Mouse (Mus musculus): ENCODE data around the gene Slc39a5. TPM values are rescaled to one million over a fixed set of nuclear protein-coding genes. Genes with fewer than 3 reads are reported as not detected.

The Slc39a5 gene
- total RNA-seq, 2 experiments from 2014 or later = not detected

Other genes starting within 250 kb of the Slc39a5 start
- 1.9 and 5.0 TPM in 2 replicates for gene Rbms2, start 220.9 kb downstream of the Slc39a5 start, total RNA-seq (2015; ENCODE audit: low replicate concordance)
- gene Rbms2, start 220.9 kb downstream of the Slc39a5 start, total RNA-seq (2017; ENCODE audit: low replicate concordance) = 0.51 and 6.8 TPM in 2 replicates
- 3.8 TPM in 2 replicates for gene Gls2, start 206.8 kb downstream of the Slc39a5 start, total RNA-seq (2015; ENCODE audit: low replicate concordance)
- gene Gls2, start 206.8 kb downstream of the Slc39a5 start, total RNA-seq (2017; ENCODE audit: low replicate concordance) = 0.60 and 0.84 TPM in 2 replicates
- gene Spryd4, start 189.4 kb downstream of the Slc39a5 start, total RNA-seq (2015; ENCODE audit: low replicate concordance) = 6.3 and 6.7 TPM in 2 replicates
- gene Spryd4, start 189.4 kb downstream of the Slc39a5 start, total RNA-seq (2017; ENCODE audit: low replicate concordance) = 1.4 and 3.1 TPM in 2 replicates
- not detected in 2 replicates for gene Mip, start 175.4 kb downstream of the Slc39a5 start, total RNA-seq (2015; ENCODE audit: low replicate concordance)
- gene Mip, start 175.4 kb downstream of the Slc39a5 start, total RNA-seq (2017; ENCODE audit: low replicate concordance) = 0.84 and 0.85 TPM in 2 replicates
- 4.0 and 6.3 TPM in 2 replicates for gene Timeless, start 169.2 kb downstream of the Slc39a5 start, total RNA-seq (2015; ENCODE audit: low replicate concordance)
- gene Timeless, start 169.2 kb downstream of the Slc39a5 start, total RNA-seq (2017; ENCODE audit: low replicate concordance) = 39.4 and 44.5 TPM in 2 replicates
- 1.7 TPM in 1 of 2 replicates, not detected in the other for gene Apon, start 147.1 kb downstream of the Slc39a5 start, total RNA-seq (2015; ENCODE audit: low replicate concordance)
- 1.5 TPM in 1 of 2 replicates, not detected in the other for gene Apon, start 147.1 kb downstream of the Slc39a5 start, total RNA-seq (2017; ENCODE audit: low replicate concordance)
- gene Apof, start 132.6 kb downstream of the Slc39a5 start, total RNA-seq (2015; ENCODE audit: low replicate concordance) = not detected in 2 replicates
- gene Apof, start 132.6 kb downstream of the Slc39a5 start, total RNA-seq (2017; ENCODE audit: low replicate concordance) = not detected in 2 replicates
- 14.8 and 25.1 TPM in 2 replicates for gene Stat2, start 130.7 kb downstream of the Slc39a5 start, total RNA-seq (2015; ENCODE audit: low replicate concordance)
- gene Stat2, start 130.7 kb downstream of the Slc39a5 start, total RNA-seq (2017; ENCODE audit: low replicate concordance) = 16.0 and 25.2 TPM in 2 replicates
- gene Il23a, start 102.5 kb downstream of the Slc39a5 start, total RNA-seq (2015; ENCODE audit: low replicate concordance) = not detected in 2 replicates
- not detected in 2 replicates for gene Il23a, start 102.5 kb downstream of the Slc39a5 start, total RNA-seq (2017; ENCODE audit: low replicate concordance)
- gene Pan2, start 97.9 kb downstream of the Slc39a5 start, total RNA-seq (2015; ENCODE audit: low replicate concordance) = 7.9 and 8.8 TPM in 2 replicates
- 7.5 and 8.9 TPM in 2 replicates for gene Pan2, start 97.9 kb downstream of the Slc39a5 start, total RNA-seq (2017; ENCODE audit: low replicate concordance)
- gene Cnpy2, start 78.8 kb downstream of the Slc39a5 start, total RNA-seq (2015; ENCODE audit: low replicate concordance) = 30.7 and 48.6 TPM in 2 replicates
- 15.5 and 38.3 TPM in 2 replicates for gene Cnpy2, start 78.8 kb downstream of the Slc39a5 start, total RNA-seq (2017; ENCODE audit: low replicate concordance)
- gene Cs, start 63.5 kb downstream of the Slc39a5 start, total RNA-seq (2015; ENCODE audit: low replicate concordance) = 60.5 and 67.5 TPM in 2 replicates
- gene Cs, start 63.5 kb downstream of the Slc39a5 start, total RNA-seq (2017; ENCODE audit: low replicate concordance) = 26.2 and 30.6 TPM in 2 replicates
- gene Coq10a, start 32.2 kb downstream of the Slc39a5 start, total RNA-seq (2015; ENCODE audit: low replicate concordance) = 1.9 and 5.6 TPM in 2 replicates
- 2.8 and 3.2 TPM in 2 replicates for gene Coq10a, start 32.2 kb downstream of the Slc39a5 start, total RNA-seq (2017; ENCODE audit: low replicate concordance)
- gene Ankrd52, start 24.1 kb downstream of the Slc39a5 start, total RNA-seq (2015; ENCODE audit: low replicate concordance) = 7.7 and 30.0 TPM in 2 replicates
- gene Ankrd52, start 24.1 kb downstream of the Slc39a5 start, total RNA-seq (2017; ENCODE audit: low replicate concordance) = 2.9 and 3.5 TPM in 2 replicates
- 11.1 and 20.1 TPM in 2 replicates for gene Nabp2, start 10.3 kb upstream of the Slc39a5 start, total RNA-seq (2015; ENCODE audit: low replicate concordance)
- gene Nabp2, start 10.3 kb upstream of the Slc39a5 start, total RNA-seq (2017; ENCODE audit: low replicate concordance) = 7.4 and 15.2 TPM in 2 replicates
- gene Rnf41, start 10.4 kb upstream of the Slc39a5 start, total RNA-seq (2015; ENCODE audit: low replicate concordance) = 2.9 and 4.6 TPM in 2 replicates
- gene Rnf41, start 10.4 kb upstream of the Slc39a5 start, total RNA-seq (2017; ENCODE audit: low replicate concordance) = 2.9 and 3.3 TPM in 2 replicates
- 22.1 and 31.6 TPM in 2 replicates for gene Smarcc2, start 58.0 kb upstream of the Slc39a5 start, total RNA-seq (2015; ENCODE audit: low replicate concordance)
- gene Smarcc2, start 58.0 kb upstream of the Slc39a5 start, total RNA-seq (2017; ENCODE audit: low replicate concordance) = 29.0 and 34.7 TPM in 2 replicates
- 410 and 475 TPM in 2 replicates for gene Myl6, start 92.9 kb upstream of the Slc39a5 start, total RNA-seq (2015; ENCODE audit: low replicate concordance)
- 558 TPM in 2 replicates for gene Myl6, start 92.9 kb upstream of the Slc39a5 start, total RNA-seq (2017; ENCODE audit: low replicate concordance)
- 5.4 TPM in 1 of 2 replicates, not detected in the other for gene Myl6b, start 97.5 kb upstream of the Slc39a5 start, total RNA-seq (2015; ENCODE audit: low replicate concordance)
- 0.85 TPM in 1 of 2 replicates, not detected in the other for gene Myl6b, start 97.5 kb upstream of the Slc39a5 start, total RNA-seq (2017; ENCODE audit: low replicate concordance)
- gene Esyt1, start 124.6 kb upstream of the Slc39a5 start, total RNA-seq (2015; ENCODE audit: low replicate concordance) = 15.2 and 16.9 TPM in 2 replicates
- 24.8 and 27.9 TPM in 2 replicates for gene Esyt1, start 124.6 kb upstream of the Slc39a5 start, total RNA-seq (2017; ENCODE audit: low replicate concordance)
- 0.19 and 0.63 TPM in 2 replicates for gene Zc3h10, start 146.5 kb upstream of the Slc39a5 start, total RNA-seq (2015; ENCODE audit: low replicate concordance)
- gene Zc3h10, start 146.5 kb upstream of the Slc39a5 start, total RNA-seq (2017; ENCODE audit: low replicate concordance) = 2.8 and 3.2 TPM in 2 replicates
- 936 and 1,095 TPM in 2 replicates for gene Rpl41, start 148.1 kb upstream of the Slc39a5 start, total RNA-seq (2015; ENCODE audit: low replicate concordance)
- 729 and 801 TPM in 2 replicates for gene Rpl41, start 148.1 kb upstream of the Slc39a5 start, total RNA-seq (2017; ENCODE audit: low replicate concordance)
- gene Pa2g4, start 164.8 kb upstream of the Slc39a5 start, total RNA-seq (2015; ENCODE audit: low replicate concordance) = 71.3 and 75.2 TPM in 2 replicates
- gene Pa2g4, start 164.8 kb upstream of the Slc39a5 start, total RNA-seq (2017; ENCODE audit: low replicate concordance) = 42.9 and 67.5 TPM in 2 replicates
- 0.63 TPM in 1 of 2 replicates, not detected in the other for gene Erbb3, start 188.4 kb upstream of the Slc39a5 start, total RNA-seq (2015; ENCODE audit: low replicate concordance)
- 0.09 TPM in 1 of 2 replicates, not detected in the other for gene Erbb3, start 188.4 kb upstream of the Slc39a5 start, total RNA-seq (2017; ENCODE audit: low replicate concordance)
- 345 and 426 TPM in 2 replicates for gene Rps26, start 225.5 kb upstream of the Slc39a5 start, total RNA-seq (2015; ENCODE audit: low replicate concordance)
- 114 and 205 TPM in 2 replicates for gene Rps26, start 225.5 kb upstream of the Slc39a5 start, total RNA-seq (2017; ENCODE audit: low replicate concordance)
- gene Ikzf4, start 244.8 kb upstream of the Slc39a5 start, total RNA-seq (2015; ENCODE audit: low replicate concordance) = not detected in 2 replicates
- gene Ikzf4, start 244.8 kb upstream of the Slc39a5 start, total RNA-seq (2017; ENCODE audit: low replicate concordance) = 0.09 TPM in 1 of 2 replicates, not detected in the other